Mouse (Mus musculus): ENCODE measurements around the gene Zfp942.
"Not testable (repeated sequence)": the region's sequence is repeated elsewhere in the genome, so short reads cannot be mapped to it uniquely, and the experiment has no call there.

The Zfp942 gene

DNA sequence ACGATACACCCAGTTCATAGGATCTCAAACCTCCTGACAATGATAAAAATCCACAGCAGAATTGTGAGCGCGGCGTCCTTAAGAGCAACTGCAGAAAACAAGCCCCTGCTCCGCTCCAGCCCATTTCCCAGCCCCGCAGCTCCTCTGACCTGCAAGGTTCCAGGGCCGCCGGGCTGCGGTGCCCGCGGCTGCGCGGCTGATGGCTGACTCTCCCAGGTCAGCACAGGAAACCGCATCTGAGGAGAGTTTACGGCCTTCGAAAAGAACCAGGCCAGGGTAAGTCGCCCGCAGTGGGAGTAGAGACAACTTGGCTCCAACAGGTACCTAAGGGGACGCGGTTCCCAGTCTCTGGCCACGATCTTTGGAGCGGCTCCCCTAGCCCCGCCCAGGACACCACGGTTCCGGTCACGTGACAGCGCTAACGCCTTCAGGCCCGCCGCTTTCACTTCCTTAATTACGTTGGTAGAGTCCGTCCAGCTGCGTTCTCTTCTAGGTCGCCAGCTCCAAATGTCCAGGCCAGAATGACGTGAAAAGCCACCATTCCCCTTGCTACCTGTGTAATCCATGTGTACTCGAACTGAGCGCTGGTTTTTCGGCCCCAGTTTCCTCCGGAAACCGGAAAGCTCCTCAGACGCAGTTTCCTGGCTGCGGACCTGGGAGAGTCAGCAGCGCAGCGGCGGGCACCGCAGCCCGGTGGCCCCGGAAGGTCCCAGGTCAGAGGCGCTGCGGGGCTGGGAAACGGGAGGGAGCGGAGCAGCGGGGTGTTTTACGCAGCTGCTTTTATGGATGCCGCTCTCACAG, at the start of gene Zfp942, which contains the start of gene Zfp943:
Gene Zfp942, minus strand, starts transcription at position 358 of the 801 bp plus-strand sequence.
Gene Zfp943, plus strand, starts transcription at position 446 of the 801 bp plus-strand sequence.
- DNase-seq (ENCODE audit: low spot score in 2 of 2): peak; percentile 42 to 54

GRCm38 (mm10) chr17:21963302-21963701, 1.0 kb upstream of the Zfp942 start:
- DNase-seq (ENCODE audit: low spot score in 2 of 2): no peak

DNA sequence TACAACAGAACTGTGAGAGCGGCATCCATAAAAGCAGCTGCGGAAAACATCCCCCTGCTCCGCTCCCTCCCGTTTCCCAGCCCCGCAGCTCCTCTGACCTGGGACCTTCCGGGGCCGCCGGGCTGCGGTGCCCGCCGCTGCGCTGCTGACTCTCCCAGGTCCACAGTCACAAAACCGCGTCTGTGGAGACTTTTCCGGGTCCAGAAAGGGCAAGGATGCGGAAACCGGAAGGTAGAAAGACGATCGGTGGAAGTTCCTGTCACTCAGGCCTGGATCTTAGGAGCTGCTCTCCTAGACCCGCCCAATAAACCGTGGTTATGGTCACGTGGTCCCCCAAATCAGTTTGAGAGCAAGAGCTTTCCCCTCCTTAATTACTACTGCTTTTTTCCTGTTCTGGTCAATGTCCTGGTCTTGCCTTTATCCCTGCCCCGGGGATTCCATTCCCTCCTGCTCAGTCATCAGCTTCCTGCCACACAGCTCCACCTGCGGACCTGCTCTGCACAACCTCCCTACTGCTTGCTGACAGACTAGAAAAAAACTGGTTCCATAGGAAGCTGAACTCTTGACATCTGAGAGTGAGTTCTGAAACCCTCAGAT, 52.7 kb downstream of the Zfp942 start, which contains the start of gene Zfp995:
Gene Zfp995, minus strand, starts transcription at position 471 of the 597 bp plus-strand sequence.
- DNase-seq (ENCODE audit: low spot score in 2 of 2): not testable (repeated sequence)

DNA sequence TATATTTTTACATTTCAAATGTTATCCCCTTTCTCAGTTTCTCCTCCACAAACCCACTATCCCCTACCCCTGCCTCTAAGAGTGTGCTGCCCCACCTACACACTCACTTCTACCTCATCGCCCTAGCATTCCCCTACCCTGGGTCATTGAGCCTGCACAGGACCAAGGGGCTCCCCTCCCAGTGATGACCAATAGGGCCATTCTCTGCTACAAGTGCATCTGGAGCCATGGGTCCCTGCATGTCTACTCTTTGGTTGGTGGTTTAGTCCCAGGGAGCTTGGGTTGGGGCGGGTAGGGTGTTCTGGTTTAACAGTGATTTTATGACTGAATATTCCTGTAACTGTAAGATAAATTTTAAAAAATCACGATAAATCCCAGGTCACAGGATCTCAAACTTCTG, 53.2 kb downstream of the Zfp942 start:
- DNase-seq (ENCODE audit: low spot score in 2 of 2): no peak

Data from spleen, postnatal 14 days (tissue).